8 mouse cellular contexts compared by ENCODE assay signal in the genomic region with DNA sequence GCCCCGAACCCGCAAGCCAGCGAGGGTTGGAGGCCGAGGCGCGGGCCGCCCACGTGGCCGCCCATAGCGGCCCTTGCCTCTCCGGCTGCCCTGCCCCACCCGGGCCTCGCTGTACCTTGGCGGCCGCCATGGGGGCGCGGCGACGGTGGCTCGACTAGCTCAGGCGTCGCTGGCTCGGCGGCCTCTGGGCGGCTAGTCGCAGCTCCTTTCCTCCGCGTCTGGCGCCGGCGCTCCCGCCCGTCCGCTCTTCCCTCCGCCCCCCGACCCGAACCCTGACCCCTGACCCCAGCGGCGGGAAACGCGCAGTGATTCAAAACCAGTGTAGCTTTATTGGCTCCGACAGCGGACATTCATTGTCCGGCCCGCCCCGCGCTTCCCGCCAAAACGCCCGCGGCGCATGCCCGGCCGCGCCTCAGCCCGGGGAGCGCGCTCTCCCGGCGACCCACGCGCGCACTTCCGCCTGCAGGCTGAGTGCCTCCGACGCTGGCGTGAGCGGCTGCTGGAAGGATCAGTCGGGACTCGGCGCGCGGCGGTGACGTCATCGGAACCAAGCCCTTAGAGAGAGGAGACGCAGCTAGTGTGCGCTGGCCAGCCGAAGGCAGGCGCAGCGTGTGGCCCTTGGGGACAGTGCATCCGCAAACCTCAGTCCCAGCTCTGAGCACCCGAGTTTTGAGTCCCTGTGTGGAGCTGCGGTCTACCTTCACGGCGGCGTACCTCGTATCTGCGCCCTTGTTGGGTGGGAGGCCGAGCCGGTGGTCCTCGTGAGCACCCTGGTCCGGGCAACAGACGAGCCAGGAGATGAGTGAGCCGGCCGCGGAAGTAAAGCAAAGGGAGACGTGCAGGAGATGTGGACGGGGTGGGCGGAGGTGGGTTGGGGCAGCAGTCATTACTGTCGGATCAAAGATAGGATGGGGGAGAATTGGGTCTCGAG. TPM values are rescaled to one million over a fixed set of nuclear protein-coding genes. Genes with fewer than 3 reads are reported as not detected.
DNase-seq lines count a peak whose midpoint lies in the region; ATAC-seq and TF ChIP-seq lines count a peak whose summit lies in the region.

Trmt2a (plus strand) TSS at position 247 of the 931 bp plus-strand sequence.
Ranbp1 (minus strand) TSS at position 300 of the 931 bp plus-strand sequence.

- peak within 1 kb of the TSS; percentile 93 for H3K4me3 ChIP-seq in gastrocnemius, adult 2 months
- H3K4me3 ChIP-seq in hindbrain, postnatal 0 days (ENCODE audit: low read length), result peak within 1 kb of the TSS; percentile 89
- peak within 1 kb of the TSS; percentile 93 for H3K4me3 ChIP-seq in left cerebral cortex, adult 2 months

- peak; percentile 100 for DNase-seq in ZHBTc4 (ENCODE audit: low read depth, low spot score)
- peak; percentile 100 for DNase-seq in gastrocnemius, adult 2 months
- DNase-seq in hindbrain, postnatal 0 days (ENCODE audit: low spot score), result peak; percentile 99
- peak; percentile 99 to 100 for DNase-seq in left cerebral cortex, adult 2 months (ENCODE audit: extremely low spot score in 1 of 2, low spot score in 2 of 2)
- DNase-seq in right cerebral cortex, adult 2 months (ENCODE audit: low spot score in 2 of 2), result peak; percentile 98 to 99
- DNase-seq in urinary bladder, postnatal 14 days (ENCODE audit: low spot score), result peak; percentile 100

- no peaks in the 10 kb centered on the region for H3K9me3 ChIP-seq in hindbrain, postnatal 0 days (ENCODE audit: low read length)

- peak; percentile 79 for ATAC-seq in common myeloid progenitor, adult 5-6 weeks (replicated peaks; ENCODE audit: low read depth, poor library complexity, severe bottlenecking)
- peak; percentile 96 for ATAC-seq in hindbrain, postnatal 0 days
- ATAC-seq in megakaryocyte, adult 5-6 weeks (ENCODE audit: poor library complexity, severe bottlenecking), result peak; percentile 87

- peak within 1 kb of the TSS; percentile 97 for H3K27ac ChIP-seq in gastrocnemius, adult 2 months
- H3K27ac ChIP-seq in hindbrain, postnatal 0 days, result peak within 1 kb of the TSS; percentile 94
- H3K27ac ChIP-seq in left cerebral cortex, adult 2 months, result peak within 1 kb of the TSS; percentile 88

- under 1% methylated on average over 99 of the region's 102 CpGs for WGBS in hindbrain, postnatal 0 days

- intact Hi-C loops in gastrocnemius, adult 2 months (cut with DNase I), result loop anchor here (5.0 kb wide), 1 partner anchor 39 kb away; the partner anchor contains the start of gene Dgcr8
- intact Hi-C loops in left cerebral cortex, adult 2 months (cut with DNase I), result loop anchor here (1.0 kb wide), 1 partner anchor 13 kb away; the partner anchor contains the start of gene Zdhhc8

- H3K4me1 ChIP-seq in hindbrain, postnatal 0 days (ENCODE audit: insufficient read depth, low read length), result peaks cover 15% of the 10 kb centered on the region

- peaks cover 54% of the 10 kb centered on the region for H3K36me3 ChIP-seq in hindbrain, postnatal 0 days (ENCODE audit: insufficient read depth, low read length)

- H3K4me2 ChIP-seq in hindbrain, postnatal 0 days (ENCODE audit: low read depth, low read length), result peak within 1 kb of the TSS; percentile 68

- H3K9ac ChIP-seq in hindbrain, postnatal 0 days (replicated peaks; ENCODE audit: low read length), result peak within 1 kb of the TSS; percentile 83

- no peak for TF ChIP-seq CTCF in gastrocnemius, adult 2 months (IDR thresholded peaks at IDR 0.05)
- no peak; the same call in 1 of the 2 replicates for TF ChIP-seq CTCF in hindbrain, postnatal 0 days (IDR thresholded peaks at IDR 0.05; ENCODE audit: low read depth)
- no peak; the same call in 1 of the 2 replicates for TF ChIP-seq CTCF in left cerebral cortex, adult 2 months (IDR thresholded peaks at IDR 0.05)

- H3K27me3 ChIP-seq in hindbrain, postnatal 0 days (ENCODE audit: insufficient read depth, low read length), result no peaks in the 10 kb centered on the region

RNA-seq across cellular contexts. Expression of gene Trmt2a, which starts in this region (rescaled TPM):
- 86.6 and 110 TPM in 2 replicates for total RNA-seq in common myeloid progenitor, adult 5-6 weeks (2017)
- 10 to 100 TPM in 1 of 2 experiments, 1 to 10 TPM in 1; 9.7 to 12.0 TPM for total RNA-seq in gastrocnemius, adult 2 months (2021)
- total RNA-seq in hindbrain, postnatal 0 days (2014; rRNA removed), result 61.4 and 65.1 TPM in 2 replicates
- polyA plus RNA-seq in hindbrain, postnatal 0 days (2015; fragmentation: Nextera tagmentation; extraction: Ambion mirVana), result 60.9 and 67.8 TPM in 2 replicates
- total RNA-seq in left cerebral cortex, adult 2 months (2021), result 10 to 100 TPM; 43.6 to 47.7 TPM
- 62.8 and 73.1 TPM in 2 replicates for total RNA-seq in megakaryocyte, adult 5-6 weeks (2015)
- 48.8 and 69.0 TPM in 2 replicates for total RNA-seq in megakaryocyte, adult 5-6 weeks (2017)

RNA-seq across cellular contexts. Expression of gene Ranbp1, which starts in this region (rescaled TPM):
- 518 and 584 TPM in 2 replicates for total RNA-seq in common myeloid progenitor, adult 5-6 weeks (2017)
- 10 to 100 TPM; 17.9 to 28.5 TPM for total RNA-seq in gastrocnemius, adult 2 months (2021)
- total RNA-seq in hindbrain, postnatal 0 days (2014; rRNA removed), result 110 and 127 TPM in 2 replicates
- polyA plus RNA-seq in hindbrain, postnatal 0 days (2015; fragmentation: Nextera tagmentation; extraction: Ambion mirVana), result 426 and 453 TPM in 2 replicates
- 10 to 100 TPM; 87.3 to 92.9 TPM for total RNA-seq in left cerebral cortex, adult 2 months (2021)
- 222 and 262 TPM in 2 replicates for total RNA-seq in megakaryocyte, adult 5-6 weeks (2015)
- 251 and 278 TPM in 2 replicates for total RNA-seq in megakaryocyte, adult 5-6 weeks (2017)

Comparison
In these comparisons a context has a peak if more than half of its experiments do, and no peak if none do; other contexts are left out.
1. Peak in every context shown above with its lines: DNase-seq, ATAC-seq, H3K4me3 ChIP-seq and H3K27ac ChIP-seq.